Mouse (Mus musculus): ENCODE measurements around the gene Gm17402. TPM values are rescaled to one million over a fixed set of nuclear protein-coding genes. Genes with fewer than 3 reads are reported as not detected.

The Gm17402 gene
- total RNA-seq, 4 experiments from 2014 or later, result not detected

Other genes with a start within 250 kb of the Gm17402 start
- 1 to 10 TPM in 3 of 4 experiments, under 1 TPM in 1; 0.89 to 2.1 (median 1.5) TPM for gene Mlf1, start 1.1 kb downstream of the Gm17402 start, total RNA-seq (2022)
- gene Gfm1, start 54.9 kb upstream of the Gm17402 start, total RNA-seq (2022), result 10 to 100 TPM; 48.0 to 60.1 (median 52.6) TPM
- 10 to 100 TPM; 35.1 to 45.9 (median 40.3) TPM for gene Lxn, start 88.8 kb upstream of the Gm17402 start, total RNA-seq (2022)
- gene Rarres1, start 140.4 kb upstream of the Gm17402 start, total RNA-seq (2022), result 1 to 10 TPM; 1.6 to 2.3 (median 2.0) TPM
- 10 to 100 TPM; 32.2 to 45.5 (median 40.7) TPM for gene Mfsd1, start 207.6 kb upstream of the Gm17402 start, total RNA-seq (2022)

All from left cerebral cortex, adult 8-10 months (tissue).